Mouse (Mus musculus) v-Abl transformed pro-B cells (cell line): ENCODE data around the gene Creg1.

Source experiments
- in situ Hi-C, 2 experiments: fragments of 400-800 bp; cut with MboI; formaldehyde crosslinking; loops; one replicate each; pipeline ENCODE4 v1.15.1; 2025; ENCODE audit not compliant: unreplicated experiment in 2 of 2

The Creg1 gene

GRCm38 (mm10) chr1:165775518-165776294, 12.2 kb downstream of the Creg1 start:
- in situ Hi-C loops, result loop anchor here (5.0 to 10.0 kb wide), 5 partner anchors 182 to 602 kb away; partner anchors contain the start of genes Tada1 (in 2 of the 2) and Pou2f1 (in 1 of the 2)

- in situ Hi-C loops, result loop anchor here (5.0 to 10.0 kb wide), 7 partner anchors 67 to 597 kb away; partner anchors contain the start of genes Tada1 (in 2 of the 2) and Pou2f1 (in 1 of the 2)
These were observed 16.5 kb downstream of the Creg1 start for GRCm38 (mm10) chr1:165779954-165780585.

- in situ Hi-C loops, result loop anchor here (5.0 kb wide), 2 partner anchors 67 to 187 kb away; no protein-coding TSS in a partner anchor
These were observed 17.1 kb downstream of the Creg1 start for GRCm38 (mm10) chr1:165780586-165781111.

- in situ Hi-C loops, result loop anchor here (5.0 kb wide), 2 partner anchors 66 to 186 kb away; no protein-coding TSS in a partner anchor
These were observed 17.9 kb downstream of the Creg1 start for GRCm38 (mm10) chr1:165781426-165781825.

GRCm38 (mm10) chr1:165781911-165782310, 18.4 kb downstream of the Creg1 start:
- in situ Hi-C loops, result loop anchor here (5.0 kb wide), 2 partner anchors 65 to 185 kb away; no protein-coding TSS in a partner anchor

- in situ Hi-C loops, result no loop called here
These were observed 22.8 kb downstream of the Creg1 start for GRCm38 (mm10) chr1:165786296-165786695.

GRCm38 (mm10) chr1:165788511-165788910, 25.0 kb downstream of the Creg1 start, which contains the start of gene Cd247:
TSS of gene Cd247 (plus strand) at chr1:165788681.
- in situ Hi-C loops, result no loop called here

GRCm38 (mm10) chr1:165789066-165789660, 25.6 kb downstream of the Creg1 start:
- in situ Hi-C loops, result no loop called here

GRCm38 (mm10) chr1:165789963-165790362, 26.4 kb downstream of the Creg1 start:
- in situ Hi-C loops, result no loop called here

GRCm38 (mm10) chr1:165790461-165791210, 27.1 kb downstream of the Creg1 start:
- in situ Hi-C loops, result no loop called here

GRCm38 (mm10) chr1:165791411-165791810, 27.9 kb downstream of the Creg1 start:
- in situ Hi-C loops, result no loop called here

GRCm38 (mm10) chr1:165801709-165802310, 38.3 kb downstream of the Creg1 start:
- in situ Hi-C loops, result loop anchor here in 1 of 2 experiments (25.0 kb wide), 1 partner anchor 1835 kb away; no protein-coding TSS in a partner anchor

- in situ Hi-C loops, result loop anchor here in 1 of 2 experiments (25.0 kb wide), 1 partner anchor 1834 kb away; no protein-coding TSS in a partner anchor
These were observed 39.6 kb downstream of the Creg1 start for GRCm38 (mm10) chr1:165803107-165803506.

GRCm38 (mm10) chr1:165804133-165804532, 40.6 kb downstream of the Creg1 start:
- in situ Hi-C loops, result loop anchor here in 1 of 2 experiments (25.0 kb wide), 1 partner anchor 1833 kb away; no protein-coding TSS in a partner anchor

GRCm38 (mm10) chr1:165810633-165811032, 47.1 kb downstream of the Creg1 start:
- in situ Hi-C loops, result loop anchor here in 1 of 2 experiments (25.0 kb wide), 1 partner anchor 1827 kb away; no protein-coding TSS in a partner anchor

- in situ Hi-C loops, result loop anchor here in 1 of 2 experiments (25.0 kb wide), 1 partner anchor 1826 kb away; no protein-coding TSS in a partner anchor
These were observed 47.6 kb downstream of the Creg1 start for GRCm38 (mm10) chr1:165811170-165811569.

GRCm38 (mm10) chr1:165812775-165813174, 49.2 kb downstream of the Creg1 start:
- in situ Hi-C loops, result loop anchor here in 1 of 2 experiments (25.0 kb wide), 1 partner anchor 1825 kb away; no protein-coding TSS in a partner anchor

- in situ Hi-C loops, result loop anchor here in 1 of 2 experiments (25.0 kb wide), 1 partner anchor 1823 kb away; no protein-coding TSS in a partner anchor
These were observed 50.6 kb downstream of the Creg1 start for GRCm38 (mm10) chr1:165814116-165814515.
